Mouse (Mus musculus) hindbrain, embryonic 13.5 days (tissue): ENCODE measurements at regions not wholly inside any gene's neighbourhood (a gene's known extent, or its start where the extent isn't known, plus 50 kb on each side); places are given as distances from the start of the nearest gene placed in this dataset.
A peak's percentile ranks its signal among the peaks of the same experiment; 100 is the strongest.

ENCODE experiments used
- ATAC-seq: fragments of 200-750 bp; cut with Nextera tagmentation; 2 replicates; pipeline ENCODE4 v1.8.0; 2017; ENCODE audit warnings: moderate TSS enrichment; ENCODE audit not compliant: low FRiP score
- H3K27ac ChIP-seq: fragments of 300-500 bp; sonication (generic); 2 replicates; pipeline ENCODE4 v1.5.1; 2015; ENCODE audit warnings: inconsistent platforms, mild to moderate bottlenecking, moderate library complexity
- H3K27me3 ChIP-seq: fragments of 300-500 bp; sonication (generic); 2 replicates; pipeline ENCODE4 v1.6.1; 2015; ENCODE audit warnings: mild to moderate bottlenecking, inconsistent platforms
- H3K36me3 ChIP-seq: fragments of 300-500 bp; sonication (generic); 2 replicates; pipeline ENCODE4 v1.6.1; 2015; ENCODE audit warnings: mild to moderate bottlenecking, inconsistent platforms
- H3K4me1 ChIP-seq: fragments of 300-500 bp; sonication (generic); replicated peaks from 2 replicates; pipeline ENCODE4 v1.6.1; 2015; ENCODE audit warnings: inconsistent platforms
- H3K4me2 ChIP-seq: fragments of 300-500 bp; sonication (generic); 2 replicates; pipeline ENCODE4 v1.6.1; 2015; ENCODE audit warnings: inconsistent platforms, mild to moderate bottlenecking, moderate library complexity
- H3K4me3 ChIP-seq: fragments of 300-500 bp; sonication (generic); 2 replicates; pipeline ENCODE4 v1.5.1; 2015; ENCODE audit warnings: mild to moderate bottlenecking, inconsistent platforms
- H3K9ac ChIP-seq: fragments of 300-500 bp; sonication (generic); 2 replicates; pipeline ENCODE4 v1.6.1; 2015; ENCODE audit warnings: mild to moderate bottlenecking, inconsistent platforms
- H3K9me3 ChIP-seq: fragments of 300-500 bp; sonication (generic); 2 replicates; pipeline ENCODE4 v1.6.1; 2016; ENCODE audit warnings: inconsistent platforms
- WGBS: fragments of 180-500 bp; shearing (Covaris S2); methylation state at CpG from one replicate; pipeline ENCODE4 v1.1.7; 2015; 5-methylcytosine and 5-hydroxymethylcytosine counted together

DNA sequence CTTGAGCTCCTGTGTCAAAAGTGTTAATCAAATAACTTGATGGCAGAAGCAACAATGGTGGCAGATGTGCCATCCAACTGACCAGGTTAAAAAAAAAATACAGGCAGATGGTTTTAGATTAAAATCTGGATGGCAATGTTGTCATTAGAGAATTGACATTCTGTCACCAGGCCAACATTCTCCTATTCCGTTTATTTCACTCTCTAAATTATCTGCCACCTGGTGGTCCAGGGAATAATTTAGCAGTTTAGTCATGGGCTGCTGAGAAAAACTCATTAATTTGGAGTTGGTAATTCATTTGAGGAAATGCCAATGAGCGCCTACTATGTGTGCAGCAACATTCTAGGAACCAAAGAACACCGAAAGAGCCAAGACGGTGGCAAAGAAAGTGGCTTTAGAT lies 232.4 kb upstream of the Sgcd start:
- 66% methylated on average over 4 of the region's 4 CpGs for WGBS
- no peaks in the 10 kb centered on the region for H3K4me1 ChIP-seq
- no peak overlapping the region for H3K27ac ChIP-seq
- H3K9ac ChIP-seq = no peak overlapping the region
- H3K4me3 ChIP-seq = no peak overlapping the region
- no peaks in the 10 kb centered on the region for H3K9me3 ChIP-seq
- H3K36me3 ChIP-seq = no peaks in the 10 kb centered on the region
- no peaks in the 10 kb centered on the region for H3K27me3 ChIP-seq
- H3K4me2 ChIP-seq = no peak overlapping the region
- ATAC-seq = no peak

DNA sequence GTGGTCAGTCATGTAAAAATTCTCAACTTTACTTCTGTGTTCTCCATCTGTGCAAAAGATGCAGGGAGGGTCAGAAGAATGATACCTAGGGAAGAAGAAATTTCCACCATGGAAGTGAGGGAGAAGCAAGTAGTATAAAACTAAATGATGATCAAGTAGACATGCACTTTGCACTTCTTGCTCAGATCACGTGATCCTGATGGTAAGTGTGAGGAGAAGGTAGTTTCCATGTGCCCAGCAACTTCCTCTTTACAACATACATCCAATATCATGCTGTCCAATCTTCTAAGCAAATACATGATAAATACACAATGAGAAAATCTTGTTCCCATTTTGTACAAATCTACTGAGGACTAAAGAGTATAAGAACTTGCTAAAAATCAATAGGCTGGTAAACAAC lies 230.4 kb upstream of the Sgcd start:
- WGBS = 55% methylated on average over 1 of the region's 1 CpGs
- Histone ChIP-seq H3K4me1 (no peaks in the 10 kb centered on the region), H3K4me3 (no peak overlapping the region), H3K9ac (no peak overlapping the region), H3K9me3 (no peaks in the 10 kb centered on the region), H3K4me2 (no peak overlapping the region), H3K36me3 (no peaks in the 10 kb centered on the region), H3K27ac (no peak overlapping the region), H3K27me3 (no peaks in the 10 kb centered on the region)
- ATAC-seq = no peak

DNA sequence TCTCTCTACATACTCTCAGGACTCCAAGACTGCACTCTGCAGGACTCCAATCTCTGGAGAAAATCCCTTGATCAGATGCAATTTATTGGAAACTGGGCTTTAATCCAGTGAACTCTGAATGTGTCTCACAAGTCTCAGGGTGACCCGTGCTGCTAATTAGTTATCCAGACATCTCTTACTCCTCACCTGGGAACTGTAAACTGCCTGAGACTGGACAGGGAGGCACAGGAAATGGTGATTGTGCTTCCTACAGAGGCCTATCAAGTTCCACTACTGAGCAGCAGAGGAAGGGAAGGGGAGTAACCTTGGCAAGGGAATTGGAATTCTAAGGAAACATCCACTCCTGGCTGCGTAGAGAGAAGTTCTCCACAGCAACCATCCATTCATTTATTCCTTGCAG lies 228.0 kb upstream of the Sgcd start:
- H3K27ac ChIP-seq = no peak overlapping the region
- no peak overlapping the region for H3K9ac ChIP-seq
- 80% methylated on average over 2 of the region's 2 CpGs for WGBS
- no peak for ATAC-seq
- no peak overlapping the region for H3K4me3 ChIP-seq
- H3K27me3 ChIP-seq = no peaks in the 10 kb centered on the region
- no peaks in the 10 kb centered on the region for H3K4me1 ChIP-seq
- H3K9me3 ChIP-seq = no peaks in the 10 kb centered on the region
- no peaks in the 10 kb centered on the region for H3K36me3 ChIP-seq
- no peak overlapping the region for H3K4me2 ChIP-seq

DNA sequence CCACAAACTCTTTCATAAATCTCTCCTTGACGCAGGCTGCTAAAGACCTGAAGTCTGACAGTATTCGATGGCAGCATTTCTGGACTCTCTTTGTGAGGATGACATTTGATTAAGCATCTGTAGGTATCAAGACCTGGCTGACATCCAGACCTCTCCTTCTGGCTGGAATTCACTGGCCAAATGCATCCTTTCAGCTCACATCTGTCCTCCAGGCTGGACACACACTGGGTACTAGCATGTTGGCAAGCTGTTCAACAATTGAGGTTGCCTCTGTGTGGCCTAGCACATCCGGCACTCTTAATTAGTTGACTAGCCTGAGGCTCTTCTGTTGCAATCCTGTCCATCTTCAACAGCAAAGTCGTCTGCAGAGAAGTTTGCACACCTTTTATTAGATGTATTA lies 197.8 kb upstream of the Sgcd start:
- no peak overlapping the region for H3K9ac ChIP-seq
- peak; percentile 59; the same call in 1 of the 2 replicates for ATAC-seq
- H3K4me2 ChIP-seq = no peak overlapping the region
- no peaks in the 10 kb centered on the region for H3K4me1 ChIP-seq
- no peaks in the 10 kb centered on the region for H3K9me3 ChIP-seq
- H3K27me3 ChIP-seq = no peaks in the 10 kb centered on the region
- no peak overlapping the region for H3K4me3 ChIP-seq
- H3K27ac ChIP-seq = no peak overlapping the region
- 62% methylated on average over 4 of the region's 4 CpGs for WGBS
- no peaks in the 10 kb centered on the region for H3K36me3 ChIP-seq

DNA sequence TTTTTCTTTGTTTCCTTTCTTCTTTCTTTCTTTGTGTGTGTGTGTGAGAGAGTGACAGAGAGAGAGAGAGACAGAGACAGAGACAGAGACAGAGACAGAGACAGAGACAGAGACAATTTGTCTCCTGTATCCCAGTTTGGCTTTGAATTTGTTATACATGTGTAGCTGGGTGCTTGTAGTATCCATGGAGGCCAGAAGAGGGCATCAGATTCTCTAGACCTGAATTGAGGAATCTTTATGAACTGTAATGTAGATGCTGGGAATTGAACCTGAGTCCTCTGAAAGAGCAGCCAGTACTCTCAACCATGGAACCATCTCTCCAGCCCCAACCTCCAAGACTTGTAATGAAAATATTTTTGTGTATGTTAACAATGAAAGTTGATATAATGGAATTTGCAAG lies 190.2 kb upstream of the Sgcd start:
- no peaks in the 10 kb centered on the region for H3K9me3 ChIP-seq
- H3K4me3 ChIP-seq = no peak overlapping the region
- no peak overlapping the region for H3K4me2 ChIP-seq
- no peak for ATAC-seq
- no peaks in the 10 kb centered on the region for H3K4me1 ChIP-seq
- H3K9ac ChIP-seq = no peak overlapping the region
- H3K36me3 ChIP-seq = no peaks in the 10 kb centered on the region
- no peaks in the 10 kb centered on the region for H3K27me3 ChIP-seq
- no peak overlapping the region for H3K27ac ChIP-seq

DNA sequence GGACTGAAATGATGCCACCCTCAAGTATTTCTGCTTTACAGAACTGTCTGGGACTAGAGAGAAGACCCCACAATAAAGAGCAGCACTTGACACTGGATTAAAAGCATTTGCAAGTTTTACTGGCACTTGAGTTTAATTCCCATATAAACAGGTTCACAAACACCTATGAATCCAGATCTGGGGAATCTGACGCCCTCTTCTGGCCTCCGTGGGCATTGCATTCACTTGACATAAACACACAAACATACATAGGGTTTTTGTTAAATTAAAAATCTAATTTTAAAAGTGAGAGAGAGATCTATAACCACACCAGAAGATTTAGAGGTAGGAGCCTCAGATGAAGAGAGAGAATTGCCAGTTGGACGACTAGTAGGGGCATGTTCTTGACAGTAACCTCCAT lies 189.4 kb upstream of the Sgcd start:
- Histone ChIP-seq H3K4me1 (no peaks in the 10 kb centered on the region), H3K27ac (no peak overlapping the region), H3K36me3 (no peaks in the 10 kb centered on the region), H3K27me3 (no peaks in the 10 kb centered on the region), H3K9me3 (no peaks in the 10 kb centered on the region), H3K4me2 (no peak overlapping the region), H3K9ac (no peak overlapping the region), H3K4me3 (no peak overlapping the region)
- no peak for ATAC-seq
- WGBS = 36% methylated on average over 3 of the region's 3 CpGs

DNA sequence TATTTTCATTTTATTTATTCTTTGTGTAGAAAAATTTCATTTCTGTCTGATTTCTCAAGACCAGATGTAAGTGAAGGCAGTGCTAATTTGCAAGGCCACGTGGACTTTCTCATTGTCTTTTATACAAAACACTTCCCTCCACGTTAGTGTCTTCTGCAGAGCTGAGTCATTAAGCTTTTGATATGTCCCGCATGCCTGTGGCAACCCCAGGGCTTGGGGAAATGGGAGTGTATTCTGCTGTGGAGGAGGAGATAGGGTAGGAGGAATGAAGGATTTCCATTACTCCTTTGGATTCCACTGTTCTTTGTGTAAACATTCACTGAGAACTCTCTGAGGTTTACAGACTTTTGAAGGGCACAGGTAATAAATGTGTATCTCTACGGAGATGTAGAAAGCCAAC lies 187.7 kb upstream of the Sgcd start:
- no peaks in the 10 kb centered on the region for H3K27me3 ChIP-seq
- H3K27ac ChIP-seq = no peak overlapping the region
- no peak overlapping the region for H3K4me2 ChIP-seq
- H3K4me3 ChIP-seq = no peak overlapping the region
- 76% methylated on average over 4 of the region's 4 CpGs for WGBS
- ATAC-seq = no peak
- no peaks in the 10 kb centered on the region for H3K9me3 ChIP-seq
- H3K36me3 ChIP-seq = no peaks in the 10 kb centered on the region
- H3K9ac ChIP-seq = no peak overlapping the region
- no peaks in the 10 kb centered on the region for H3K4me1 ChIP-seq

DNA sequence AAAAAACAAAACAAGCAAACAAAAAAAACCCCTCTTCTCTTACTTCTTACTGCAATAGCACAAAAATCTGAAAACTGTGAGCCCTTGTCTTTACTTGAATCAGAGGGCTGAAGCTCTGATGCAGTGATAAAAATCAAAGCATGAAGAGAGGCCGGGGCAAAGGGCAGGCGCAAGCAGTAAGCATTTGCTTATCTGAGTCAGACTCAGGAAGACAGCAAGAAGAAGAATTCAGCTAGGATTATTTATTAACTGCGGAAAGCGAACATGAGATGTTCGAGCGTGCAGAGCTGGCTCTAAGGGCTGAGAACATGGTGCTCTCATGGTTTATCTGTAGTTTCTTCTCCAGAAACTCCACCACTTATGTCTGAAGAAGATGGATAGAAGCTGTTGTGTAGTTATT lies 163.4 kb upstream of the Sgcd start:
- H3K27me3 ChIP-seq = no peaks in the 10 kb centered on the region
- no peak overlapping the region for H3K9ac ChIP-seq
- WGBS = 79% methylated on average over 6 of the region's 6 CpGs
- no peaks in the 10 kb centered on the region for H3K9me3 ChIP-seq
- no peak for ATAC-seq
- no peak overlapping the region for H3K27ac ChIP-seq
- H3K4me1 ChIP-seq = no peaks in the 10 kb centered on the region
- H3K36me3 ChIP-seq = no peaks in the 10 kb centered on the region
- H3K4me3 ChIP-seq = no peak overlapping the region
- H3K4me2 ChIP-seq = no peak overlapping the region

DNA sequence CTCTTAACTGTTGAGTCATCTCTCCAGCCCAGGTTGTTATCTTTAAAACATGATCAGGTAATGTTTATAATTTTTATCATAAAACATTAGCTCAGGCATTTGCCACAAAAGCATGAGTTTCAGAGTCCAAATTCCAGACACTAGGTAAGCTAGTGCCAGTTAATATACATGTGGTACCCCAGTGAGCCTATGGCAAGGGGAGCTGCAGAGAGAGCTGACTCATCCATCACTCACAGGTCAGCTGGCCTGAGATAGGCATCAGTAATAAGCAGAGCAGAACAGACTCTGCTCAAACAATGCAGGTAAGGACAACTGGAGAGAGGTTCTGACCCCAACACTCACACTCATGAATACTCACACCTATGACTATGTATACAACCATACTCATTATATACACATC lies 144.6 kb upstream of the Sgcd start:
- H3K9me3 ChIP-seq = no peaks in the 10 kb centered on the region
- no peak overlapping the region for H3K27ac ChIP-seq
- H3K9ac ChIP-seq = no peak overlapping the region
- ATAC-seq = no peak
- no peaks in the 10 kb centered on the region for H3K36me3 ChIP-seq
- H3K27me3 ChIP-seq = no peaks in the 10 kb centered on the region
- H3K4me3 ChIP-seq = no peak overlapping the region
- H3K4me2 ChIP-seq = no peak overlapping the region
- peaks cover 3% of the 10 kb centered on the region for H3K4me1 ChIP-seq

DNA sequence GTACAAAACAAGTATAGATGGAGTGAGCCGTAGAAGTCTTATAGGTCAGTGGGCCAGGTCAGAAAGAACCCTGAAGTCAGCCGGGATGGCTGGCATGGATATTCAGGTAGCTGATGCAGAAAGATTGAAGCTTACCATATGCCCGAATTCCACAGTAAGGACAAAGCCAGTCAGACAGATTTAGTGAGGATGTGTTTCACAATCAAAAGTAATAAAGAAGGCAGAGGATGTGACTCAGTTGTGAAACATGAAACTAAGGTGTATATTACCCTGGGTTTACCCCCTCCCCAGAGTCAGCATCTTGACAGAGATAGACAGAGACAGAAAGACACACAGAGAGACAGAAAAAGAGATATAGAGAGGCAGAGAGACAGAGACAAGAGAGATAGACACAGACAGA lies 109.3 kb upstream of the Sgcd start:
- Histone ChIP-seq H3K4me3 (no peak overlapping the region), H3K4me1 (no peaks in the 10 kb centered on the region), H3K9ac (no peak overlapping the region), H3K36me3 (no peaks in the 10 kb centered on the region), H3K4me2 (no peak overlapping the region), H3K27me3 (no peaks in the 10 kb centered on the region), H3K27ac (no peak overlapping the region), H3K9me3 (no peaks in the 10 kb centered on the region)
- WGBS = 85% methylated on average over 3 of the region's 3 CpGs
- no peak for ATAC-seq

DNA sequence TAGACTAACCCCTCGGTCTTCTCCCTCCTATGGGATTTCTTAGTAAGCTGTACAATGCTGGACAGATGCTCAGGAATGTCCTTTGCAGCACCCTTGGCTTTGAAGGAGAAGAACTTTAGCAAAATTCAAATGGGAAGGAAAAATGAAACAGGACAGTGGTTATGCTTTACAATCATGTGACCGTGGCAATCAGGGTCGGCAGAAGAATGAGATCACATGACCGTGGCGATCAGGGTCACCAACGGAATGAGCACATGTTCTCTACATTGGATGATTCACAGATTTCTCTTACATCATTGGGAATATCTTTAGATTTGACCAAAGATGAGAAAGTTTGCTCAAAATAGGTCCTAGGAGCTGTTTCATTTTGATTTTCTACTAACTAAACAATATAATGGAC lies 108.7 kb upstream of the Sgcd start:
- WGBS = 96% methylated on average over 6 of the region's 6 CpGs
- Histone ChIP-seq H3K9me3 (no peaks in the 10 kb centered on the region), H3K4me3 (no peak overlapping the region), H3K4me2 (no peak overlapping the region), H3K36me3 (no peaks in the 10 kb centered on the region), H3K9ac (no peak overlapping the region), H3K27me3 (no peaks in the 10 kb centered on the region), H3K27ac (no peak overlapping the region), H3K4me1 (no peaks in the 10 kb centered on the region)
- no peak for ATAC-seq

DNA sequence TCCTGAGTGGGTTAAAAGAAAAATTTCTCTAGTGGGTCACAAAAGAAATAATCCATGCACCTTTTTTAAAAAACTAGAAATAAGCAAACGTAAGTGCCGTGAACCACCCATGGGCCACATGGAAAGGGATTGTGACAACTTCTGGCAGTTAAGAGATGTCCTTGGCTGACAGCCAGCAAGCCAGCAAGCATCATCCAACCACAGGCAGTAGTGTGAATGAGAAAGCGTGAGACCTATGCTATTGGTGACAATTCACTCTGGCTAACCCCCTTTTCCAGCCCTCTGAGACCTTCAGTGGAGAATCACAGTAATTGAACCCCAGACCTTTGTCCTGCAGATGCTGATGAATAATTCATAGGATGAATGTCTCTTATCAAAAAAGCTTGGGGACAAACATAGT lies 78.3 kb upstream of the Sgcd start:
- no peaks in the 10 kb centered on the region for H3K27me3 ChIP-seq
- H3K9me3 ChIP-seq = no peaks in the 10 kb centered on the region
- no peak; the same call in 1 of the 2 replicates for ATAC-seq
- H3K4me3 ChIP-seq = no peak overlapping the region
- no peak overlapping the region for H3K9ac ChIP-seq
- no peaks in the 10 kb centered on the region for H3K4me1 ChIP-seq
- H3K27ac ChIP-seq = no peak overlapping the region
- no peak overlapping the region for H3K4me2 ChIP-seq
- H3K36me3 ChIP-seq = no peaks in the 10 kb centered on the region
- 40% methylated on average over 3 of the region's 3 CpGs for WGBS

DNA sequence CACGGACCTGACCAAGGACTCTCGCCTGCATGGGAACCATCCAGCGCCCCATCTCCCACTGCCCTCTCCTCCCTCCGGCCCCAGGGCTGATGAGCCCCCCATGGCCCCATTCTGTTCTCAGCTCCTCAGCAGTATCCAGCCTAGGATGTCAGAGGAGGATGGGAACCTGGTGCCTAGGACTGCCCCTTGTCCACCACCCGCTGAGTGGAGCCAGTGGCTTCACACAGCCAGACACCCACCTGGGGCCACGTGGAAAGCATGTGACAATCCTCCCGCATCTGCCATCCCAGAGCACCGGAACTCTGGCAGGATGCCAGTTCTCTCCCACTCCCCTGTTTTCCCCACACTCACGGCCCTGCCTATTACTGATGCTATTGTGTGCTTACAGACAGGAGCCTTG lies 75.0 kb upstream of the Sgcd start:
- H3K27ac ChIP-seq = no peak overlapping the region
- H3K27me3 ChIP-seq = no peaks in the 10 kb centered on the region
- H3K4me2 ChIP-seq = no peak overlapping the region
- H3K36me3 ChIP-seq = no peaks in the 10 kb centered on the region
- no peaks in the 10 kb centered on the region for H3K9me3 ChIP-seq
- H3K4me3 ChIP-seq = no peak overlapping the region
- 0 out of 2 replicates have a peak, but pooled peaks have one; percentile 28 for ATAC-seq
- H3K9ac ChIP-seq = no peak overlapping the region
- 73% methylated on average over 9 of the region's 9 CpGs for WGBS
- H3K4me1 ChIP-seq = no peaks in the 10 kb centered on the region

DNA sequence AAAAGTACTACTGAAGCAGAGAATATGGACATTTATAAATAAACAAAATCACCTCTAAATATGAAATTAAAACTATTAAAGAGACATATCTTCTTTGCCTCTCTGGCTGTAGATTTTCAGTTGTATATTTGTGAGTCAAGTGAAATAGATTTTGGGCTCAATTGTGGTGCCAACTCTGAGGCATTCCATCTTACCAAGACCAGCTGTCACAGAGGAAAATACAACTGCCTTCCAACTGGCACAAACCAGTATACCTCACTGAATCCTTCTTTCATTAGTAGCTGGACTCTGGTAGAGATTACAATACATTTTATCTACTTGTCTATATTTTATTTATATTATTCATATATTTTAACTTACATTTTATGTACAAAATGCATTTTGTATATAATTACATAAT lies 72.7 kb upstream of the Sgcd start:
- no peak overlapping the region for H3K9ac ChIP-seq
- no peak overlapping the region for H3K27ac ChIP-seq
- no peak overlapping the region for H3K4me3 ChIP-seq
- H3K27me3 ChIP-seq = no peaks in the 10 kb centered on the region
- H3K9me3 ChIP-seq = no peaks in the 10 kb centered on the region
- H3K4me1 ChIP-seq = no peaks in the 10 kb centered on the region
- no peaks in the 10 kb centered on the region for H3K36me3 ChIP-seq
- no peak for ATAC-seq
- no peak overlapping the region for H3K4me2 ChIP-seq
